Mouse (Mus musculus) ES-Bruce4 (cell line): ENCODE data around the gene Cd53. TPM values are rescaled to one million over a fixed set of nuclear protein-coding genes. Genes with fewer than 3 reads are reported as not detected.

Source experiments
- H3K27ac ChIP-seq: 2 replicates; pipeline ENCODE4 v1.5.1; 2012; ENCODE audit warnings: low read length, inconsistent platforms; ENCODE audit not compliant: insufficient read depth
- H3K27me3 ChIP-seq: 2 replicates; pipeline ENCODE4 v1.6.1; 2012; ENCODE audit warnings: mild to moderate bottlenecking, low read length, inconsistent platforms; ENCODE audit not compliant: control insufficient read depth, poor library complexity, insufficient read depth, severe bottlenecking
- H3K36me3 ChIP-seq: 2 replicates; pipeline ENCODE4 v1.6.1; 2012; ENCODE audit warnings: inconsistent platforms, mild to moderate bottlenecking, low read length, moderate library complexity; ENCODE audit not compliant: control insufficient read depth, poor library complexity, insufficient read depth, severe bottlenecking
- H3K4me1 ChIP-seq: one replicate; pipeline ENCODE4 v1.8.1; 2011; ENCODE audit warnings: low read length; ENCODE audit not compliant: control insufficient read depth, insufficient read depth
- H3K4me3 ChIP-seq: 2 replicates; pipeline ENCODE4 v1.5.1; 2011; ENCODE audit warnings: low read depth, mild to moderate bottlenecking, low read length
- H3K9ac ChIP-seq: 2 replicates; pipeline ENCODE4 v1.6.1; 2012; ENCODE audit warnings: low read depth, mild to moderate bottlenecking, inconsistent platforms; ENCODE audit not compliant: poor library complexity, severe bottlenecking
- H3K9me3 ChIP-seq: replicated peaks from 2 replicates; pipeline ENCODE4 v1.6.1; 2012; ENCODE audit warnings: mild to moderate bottlenecking, low read length, inconsistent platforms; ENCODE audit not compliant: control insufficient read depth, poor library complexity, insufficient read depth, severe bottlenecking
- CTCF ChIP-seq: IDR thresholded peaks from one replicate; pipeline ENCODE4 v1.8.1; 2011; ENCODE audit warnings: low read depth, low read length
- EP300 ChIP-seq: IDR thresholded peaks from 2 replicates; pipeline ENCODE4 v1.6.1; 2011; ENCODE audit warnings: low read depth, low read length; ENCODE audit not compliant: insufficient read depth
- POLR2A ChIP-seq: IDR thresholded peaks from one replicate; pipeline ENCODE4 v1.8.1; 2011; ENCODE audit warnings: low read length; ENCODE audit not compliant: insufficient read depth
- polyA plus RNA-seq: library from polyadenylated mRNA; stranded (reverse); fragments of >200 nt; gene quantifications from 2 replicates; pipeline ENCODE4 v1.2.4, GENCODE M21; 2011; ENCODE audit warnings: low read depth; ENCODE audit not compliant: missing spikeins, insufficient read depth, insufficient read length

Cd53 gene
- polyA plus RNA-seq, 1 experiment = not detected

- Histone ChIP-seq H3K36me3 (no peaks in the 10 kb centered on the region), H3K9me3 (no peaks in the 10 kb centered on the region), H3K4me1 (no peaks in the 10 kb centered on the region), H3K27ac (no peak overlapping the region), H3K4me3 (peak overlapping the region; percentile 84), H3K9ac (peak overlapping the region; percentile 36), H3K27me3 (no peaks in the 10 kb centered on the region)
- TF ChIP-seq EP300 (no peak), CTCF (no peak), POLR2A (no peak)
Measured at GRCm38 (mm10) chr3:106721397-106722027, 68.4 kb downstream of the Cd53 start.

Other genes starting within 250 kb of the Cd53 start
- 32.1 and 37.5 TPM in 2 replicates for gene Dram2, start 242.4 kb downstream of the Cd53 start, polyA plus RNA-seq
- 49.6 and 53.9 TPM in 2 replicates for gene Cept1, start 242.3 kb downstream of the Cd53 start, polyA plus RNA-seq
- gene Lrif1, start 105.2 kb downstream of the Cd53 start, polyA plus RNA-seq = 16.7 and 23.6 TPM in 2 replicates
- not detected in 2 replicates for gene Olfr266, start 36.1 kb upstream of the Cd53 start, polyA plus RNA-seq
- gene Kcna3, start 246.0 kb upstream of the Cd53 start, polyA plus RNA-seq = 0.35 and 0.63 TPM in 2 replicates